ENCODE assay signal across 24 mouse cellular contexts in the genomic region with DNA sequence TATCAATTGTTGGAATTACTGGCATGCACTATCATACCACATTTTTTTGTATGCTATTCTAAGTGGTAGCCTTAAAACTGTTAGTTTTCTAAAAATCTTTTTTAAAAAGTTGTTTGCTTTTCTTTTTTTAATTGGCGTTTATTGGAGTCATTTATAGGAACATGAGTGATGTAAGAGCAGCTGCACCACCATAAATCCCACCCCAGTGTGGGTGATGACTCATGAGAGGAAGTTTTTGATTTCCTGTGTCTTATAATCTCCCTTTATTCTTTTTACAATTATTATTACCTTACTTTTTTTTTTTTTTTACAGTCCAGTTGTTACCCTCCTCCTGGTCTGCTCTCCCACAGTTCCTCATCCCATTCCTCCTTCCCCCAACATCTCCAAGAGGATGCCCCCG. TPM values are rescaled to one million over a fixed set of nuclear protein-coding genes. Genes with fewer than 3 reads are reported as not detected.
DNase-seq lines count a peak whose midpoint lies in the region; TF ChIP-seq lines count a peak whose summit lies in the region.
"Had no signal": no experiment of that assay in that cellular context is flagged by ENCODE, and none has a peak within 500 bp of the region (broad histone marks: within the 10 kb centered on the region; RNA-seq: fewer than 3 reads in every experiment).

No protein-coding gene starts in this region.

- no peak overlapping the region for H3K4me3 ChIP-seq in C2C12 (ENCODE audit: insufficient read depth, poor library complexity, severe bottlenecking)
- H3K4me3 ChIP-seq in myocyte = no peak overlapping the region

- peak; percentile 52 for DNase-seq in 416B (ENCODE audit: low read depth)
- no peak for DNase-seq in lung, postnatal 25 days (ENCODE audit: low spot score)
- no peak for DNase-seq in layer of hippocampus, postnatal 25 days (ENCODE audit: extremely low spot score in 1 of 2, low spot score in 1 of 2)
- DNase-seq in right cerebral cortex, adult 2 months (ENCODE audit: low spot score in 2 of 2) = no peak
- DNase-seq: adrenal gland, adult 2 months; adrenal gland, adult 8-10 months; adrenal gland, postnatal 10 days; adrenal gland, postnatal 14 days; adrenal gland, postnatal 25 days; adrenal gland, postnatal 36 days; B cell, adult 2 months; cerebellum, adult 11 months; cerebellum, adult 11-12 months; cerebellum, adult 18-20 months; cerebellum, adult 2 months; cerebellum, adult 8-10 months had no signal

- TF ChIP-seq CTCF in C2C12 (IDR thresholded peaks at IDR 0.05; ENCODE audit: control insufficient read depth, insufficient read depth, insufficient read length) = no peak

- TF ChIP-seq POLR2A in myocyte (IDR thresholded peaks at IDR 0.05; ENCODE audit: insufficient read length, low read depth) = no peak

- no peaks in the 10 kb centered on the region for H3K79me3 ChIP-seq in C2C12 (ENCODE audit: low read depth)

- H3ac ChIP-seq in C2C12 (ENCODE audit: control insufficient read depth, insufficient read length, low read depth) (no peak overlapping the region), myocyte (ENCODE audit: control insufficient read depth, insufficient read length) (no peak overlapping the region)

- H3K79me2 ChIP-seq in C2C12 (ENCODE audit: control insufficient read depth, insufficient read depth) (no peaks in the 10 kb centered on the region), myocyte (ENCODE audit: control insufficient read depth, insufficient read depth) (no peaks in the 10 kb centered on the region)

- H3K27me3 ChIP-seq in C2C12 (ENCODE audit: control insufficient read depth, insufficient read depth, insufficient read length) (no peaks in the 10 kb centered on the region), myocyte (ENCODE audit: control insufficient read depth, insufficient read depth, insufficient read length) (no peaks in the 10 kb centered on the region)
- H3K27me3 ChIP-seq: CH12.LX, Patski had no signal

- no peak overlapping the region for H3K4me2 ChIP-seq in myocyte (ENCODE audit: low read depth)

- H3K36me3 ChIP-seq in C2C12 (ENCODE audit: control insufficient read depth, insufficient read depth) = no peaks in the 10 kb centered on the region
- no peaks in the 10 kb centered on the region for H3K36me3 ChIP-seq in myocyte (ENCODE audit: control insufficient read depth, insufficient read depth)
- H3K36me3 ChIP-seq: G1E had no signal

TF ChIP-seq in C2C12, 6 proteins besides CTCF, POLR2A, EP300 and RAD21:
- TF ChIP-seq MAX (IDR thresholded peaks at IDR 0.05) (no peak), USF1 (IDR thresholded peaks at IDR 0.05; ENCODE audit: low read depth) (no peak), MYOD1 (IDR thresholded peaks at IDR 0.05; ENCODE audit: control insufficient read depth, insufficient read length, low read depth) (peak; percentile 43), CEBPB (IDR thresholded peaks at IDR 0.05; ENCODE audit: low read depth) (no peak), FOSL1 (IDR thresholded peaks at IDR 0.05; ENCODE audit: insufficient read depth, low read length, poor library complexity, severe bottlenecking) (no peak)

TF ChIP-seq in myocyte, 11 proteins besides CTCF, POLR2A, EP300 and RAD21:
- peak; percentile 60 for TF ChIP-seq CEBPB (IDR thresholded peaks at IDR 0.05; ENCODE audit: insufficient read depth, poor library complexity, severe bottlenecking)
- TF ChIP-seq MAX (IDR thresholded peaks at IDR 0.05; ENCODE audit: low read depth) = no peak
- TF ChIP-seq MYOD1 (IDR thresholded peaks at IDR 0.05; ENCODE audit: control insufficient read depth in 1 of 3, insufficient read length in 2 of 3, low read depth in 2 of 3) = peak in 2 of 3 experiments; percentile 36 to 48

RNA-seq across cellular contexts. Expression of a gene that starts 37.9 kb away (rescaled TPM):
- 0.50 TPM for polyA plus RNA-seq in C2C12 (2012; fragmentation: generic; extraction: Trizol)
- polyA plus RNA-seq in myocyte (2012; fragmentation: generic; extraction: Trizol) = 2.5 TPM
- total RNA-seq in layer of hippocampus, postnatal 25 days (2021) = 1 to 10 TPM; 2.7 to 3.7 TPM
- total RNA-seq: CH12.LX, MEL had no signal
- polyA plus RNA-seq: activated CD4-positive, CD25-positive, alpha-beta regulatory T cell, adult 4 months; CD4-positive, CD25-positive, alpha-beta regulatory T cell, adult 4 months; G1E; Patski had no signal

RNA-seq across cellular contexts. Expression of a gene that starts 48.9 kb away (rescaled TPM):
- polyA plus RNA-seq in C2C12 (2012; fragmentation: generic; extraction: Trizol) = 9.7 TPM
- 21.8 TPM for polyA plus RNA-seq in myocyte (2012; fragmentation: generic; extraction: Trizol)
- 10 to 100 TPM; 32.8 to 34.4 TPM for total RNA-seq in layer of hippocampus, postnatal 25 days (2021)
